Mouse (Mus musculus): ENCODE measurements around the gene Gm49383. TPM values are rescaled to one million over a fixed set of nuclear protein-coding genes. Genes with fewer than 3 reads are reported as not detected.
"Not testable (repeated sequence)": the region's sequence is repeated elsewhere in the genome, so short reads cannot be mapped to it uniquely, and the experiment has no call there.

The Gm49383 gene
- polyA plus RNA-seq, 1 experiment = not detected

GRCm38 (mm10) chr12:69158765-69159577 is 37.9 kb downstream of the Gm49383 start, which contains the start of gene Rps29:
TSS of gene Rps29 (minus strand) at chr12:69159186.
- not testable (repeated sequence) for H3K36me3 ChIP-seq (ENCODE audit: control insufficient read depth, insufficient read depth, low read length); H3K27me3 ChIP-seq (ENCODE audit: control insufficient read depth, insufficient read depth, low read length); H3K4me1 ChIP-seq (ENCODE audit: control insufficient read depth, insufficient read depth, low read length)
- Histone ChIP-seq H3K27ac (ENCODE audit: control insufficient read depth, insufficient read depth, low read depth, low read length) (peak within 1 kb of the TSS; percentile 96), H3K4me3 (ENCODE audit: control insufficient read depth, low read depth, low read length) (peak within 1 kb of the TSS; percentile 95)
- peak; percentile 86 for TF ChIP-seq POLR2A (IDR thresholded peaks at IDR 0.05; ENCODE audit: control insufficient read depth, low read depth, low read length)

DNA sequence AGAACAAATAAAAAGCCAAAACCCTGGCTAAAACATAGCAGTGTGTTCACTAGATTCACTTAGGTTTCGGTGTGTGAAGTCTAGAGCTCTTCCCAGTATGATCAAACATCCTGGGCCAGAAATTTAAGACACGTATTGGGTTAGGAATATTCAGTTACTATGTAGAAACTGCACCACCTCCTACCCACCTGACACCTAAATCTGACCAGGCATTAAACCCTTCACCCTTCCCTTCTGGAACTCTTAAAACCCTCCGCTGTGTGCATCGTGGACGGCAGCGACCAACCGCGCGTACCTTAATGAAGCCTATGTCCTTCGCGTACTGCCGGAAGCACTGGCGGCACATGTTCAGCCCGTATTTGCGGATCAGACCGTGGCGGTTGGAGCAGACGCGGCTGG is 38.5 kb downstream of the Gm49383 start:
- H3K4me3 ChIP-seq (ENCODE audit: control insufficient read depth, low read depth, low read length) = peak overlapping the region; percentile 95
- no peaks in the 10 kb centered on the region for H3K27me3 ChIP-seq (ENCODE audit: control insufficient read depth, insufficient read depth, low read length)
- H3K4me1 ChIP-seq (ENCODE audit: control insufficient read depth, insufficient read depth, low read length) = peaks cover 3% of the 10 kb centered on the region; the same call in 1 of the 2 replicates
- H3K36me3 ChIP-seq (ENCODE audit: control insufficient read depth, insufficient read depth, low read length) = 0 out of 2 replicates have a peak, but pooled peaks cover 1% of the 10 kb centered on the region
- TF ChIP-seq POLR2A (IDR thresholded peaks at IDR 0.05; ENCODE audit: control insufficient read depth, low read depth, low read length) = no peak
- TF ChIP-seq CTCF (IDR thresholded peaks at IDR 0.05; ENCODE audit: control insufficient read depth, insufficient read depth, insufficient replicate concordance, low read depth, low read length) = no peak
- peak overlapping the region; percentile 96 for H3K27ac ChIP-seq (ENCODE audit: control insufficient read depth, insufficient read depth, low read depth, low read length)

DNA sequence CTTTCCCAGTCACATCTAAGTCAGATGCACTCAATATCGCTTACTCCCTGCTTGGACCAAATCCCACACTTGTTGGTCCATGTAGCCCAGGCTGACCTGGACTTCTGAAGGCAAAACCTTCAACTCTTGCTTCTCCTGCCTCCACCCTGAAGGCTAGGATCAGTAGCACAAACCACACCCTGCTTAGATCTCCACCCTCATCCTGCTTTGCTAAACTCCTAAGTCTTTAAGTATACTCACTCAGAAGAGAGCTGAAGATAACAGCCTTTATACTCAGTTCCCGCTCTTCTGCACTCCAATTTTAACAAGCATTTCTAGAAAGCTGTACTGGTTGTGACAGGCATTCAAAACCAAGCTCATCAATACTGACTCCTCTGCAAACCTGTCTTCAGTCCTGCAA is 39.8 kb downstream of the Gm49383 start:
- Histone ChIP-seq H3K4me3 (ENCODE audit: control insufficient read depth, low read depth, low read length) (no peak overlapping the region), H3K36me3 (ENCODE audit: control insufficient read depth, insufficient read depth, low read length) (0 out of 2 replicates have a peak, but pooled peaks cover 1% of the 10 kb centered on the region), H3K4me1 (ENCODE audit: control insufficient read depth, insufficient read depth, low read length) (peaks cover 3% of the 10 kb centered on the region; the same call in 1 of the 2 replicates), H3K27ac (ENCODE audit: control insufficient read depth, insufficient read depth, low read depth, low read length) (no peak overlapping the region), H3K27me3 (ENCODE audit: control insufficient read depth, insufficient read depth, low read length) (no peaks in the 10 kb centered on the region)
- TF ChIP-seq CTCF (IDR thresholded peaks at IDR 0.05; ENCODE audit: control insufficient read depth, insufficient read depth, insufficient replicate concordance, low read depth, low read length) (no peak), POLR2A (IDR thresholded peaks at IDR 0.05; ENCODE audit: control insufficient read depth, low read depth, low read length) (no peak)

GRCm38 (mm10) chr12:69156436-69156835 is 40.5 kb downstream of the Gm49383 start:
- Histone ChIP-seq H3K36me3 (ENCODE audit: control insufficient read depth, insufficient read depth, low read length) (0 out of 2 replicates have a peak, but pooled peaks cover 1% of the 10 kb centered on the region), H3K27me3 (ENCODE audit: control insufficient read depth, insufficient read depth, low read length) (no peaks in the 10 kb centered on the region), H3K4me3 (ENCODE audit: control insufficient read depth, low read depth, low read length) (no peak overlapping the region), H3K27ac (ENCODE audit: control insufficient read depth, insufficient read depth, low read depth, low read length) (no peak overlapping the region), H3K4me1 (ENCODE audit: control insufficient read depth, insufficient read depth, low read length) (peaks cover 3% of the 10 kb centered on the region; the same call in 1 of the 2 replicates)
- TF ChIP-seq CTCF (IDR thresholded peaks at IDR 0.05; ENCODE audit: control insufficient read depth, insufficient read depth, insufficient replicate concordance, low read depth, low read length) = no peak
- no peak for TF ChIP-seq POLR2A (IDR thresholded peaks at IDR 0.05; ENCODE audit: control insufficient read depth, low read depth, low read length)

DNA sequence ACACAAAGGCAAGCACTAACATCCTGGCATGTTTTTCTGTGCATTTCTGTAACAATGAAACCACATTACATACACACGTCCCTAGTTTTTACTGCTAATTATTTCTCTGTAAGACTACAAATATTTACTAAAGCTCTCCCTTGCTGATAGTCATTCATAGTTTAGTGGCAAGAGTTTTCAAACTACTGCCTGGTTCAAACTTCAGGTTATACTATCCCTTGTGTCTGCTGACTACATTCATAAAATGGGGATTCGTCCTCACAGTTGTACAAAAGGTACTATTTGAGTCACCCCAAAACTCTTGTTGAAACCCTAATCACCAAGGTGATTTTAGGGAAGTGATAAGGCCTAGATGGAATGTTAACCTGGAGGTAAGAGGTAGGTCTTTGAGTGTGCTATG is 41.0 kb downstream of the Gm49383 start:
- TF ChIP-seq CTCF (IDR thresholded peaks at IDR 0.05; ENCODE audit: control insufficient read depth, insufficient read depth, insufficient replicate concordance, low read depth, low read length) (no peak), POLR2A (IDR thresholded peaks at IDR 0.05; ENCODE audit: control insufficient read depth, low read depth, low read length) (no peak)
- no peak overlapping the region for H3K4me3 ChIP-seq (ENCODE audit: control insufficient read depth, low read depth, low read length)
- H3K36me3 ChIP-seq (ENCODE audit: control insufficient read depth, insufficient read depth, low read length) = 0 out of 2 replicates have a peak, but pooled peaks cover 1% of the 10 kb centered on the region
- H3K27me3 ChIP-seq (ENCODE audit: control insufficient read depth, insufficient read depth, low read length) = no peaks in the 10 kb centered on the region
- H3K4me1 ChIP-seq (ENCODE audit: control insufficient read depth, insufficient read depth, low read length) = peaks cover 3% of the 10 kb centered on the region; the same call in 1 of the 2 replicates
- no peak overlapping the region for H3K27ac ChIP-seq (ENCODE audit: control insufficient read depth, insufficient read depth, low read depth, low read length)

GRCm38 (mm10) chr12:69150049-69150448 is 46.9 kb downstream of the Gm49383 start:
- Histone ChIP-seq H3K27me3 (ENCODE audit: control insufficient read depth, insufficient read depth, low read length) (no peaks in the 10 kb centered on the region), H3K36me3 (ENCODE audit: control insufficient read depth, insufficient read depth, low read length) (no peaks in the 10 kb centered on the region), H3K4me1 (ENCODE audit: control insufficient read depth, insufficient read depth, low read length) (no peaks in the 10 kb centered on the region), H3K27ac (ENCODE audit: control insufficient read depth, insufficient read depth, low read depth, low read length) (no peak overlapping the region), H3K4me3 (ENCODE audit: control insufficient read depth, low read depth, low read length) (no peak overlapping the region)
- TF ChIP-seq POLR2A (IDR thresholded peaks at IDR 0.05; ENCODE audit: control insufficient read depth, low read depth, low read length) (no peak), CTCF (IDR thresholded peaks at IDR 0.05; ENCODE audit: control insufficient read depth, insufficient read depth, insufficient replicate concordance, low read depth, low read length) (no peak)

- Histone ChIP-seq H3K27ac (ENCODE audit: control insufficient read depth, insufficient read depth, low read depth, low read length) (0 out of 2 replicates have a peak overlapping the region, but pooled peaks have one; percentile 12), H3K4me3 (ENCODE audit: control insufficient read depth, low read depth, low read length) (no peak overlapping the region), H3K36me3 (ENCODE audit: control insufficient read depth, insufficient read depth, low read length) (no peaks in the 10 kb centered on the region), H3K27me3 (ENCODE audit: control insufficient read depth, insufficient read depth, low read length) (no peaks in the 10 kb centered on the region), H3K4me1 (ENCODE audit: control insufficient read depth, insufficient read depth, low read length) (peaks cover 8% of the 10 kb centered on the region)
- TF ChIP-seq POLR2A (IDR thresholded peaks at IDR 0.05; ENCODE audit: control insufficient read depth, low read depth, low read length) (no peak), CTCF (IDR thresholded peaks at IDR 0.05; ENCODE audit: control insufficient read depth, insufficient read depth, insufficient replicate concordance, low read depth, low read length) (no peak)
These were observed 49.7 kb downstream of the Gm49383 start for GRCm38 (mm10) chr12:69147166-69147735.

All from testis, adult 2 months (tissue).